Mouse (Mus musculus): Measurements from ENCODE around the gene AW011738.

GRCm38 (mm10) chr4:156251081-156251480 is 48.0 kb downstream of the AW011738 start:
- TF ChIP-seq CTCF (IDR thresholded peaks at IDR 0.05; ENCODE audit: control insufficient read depth, insufficient read depth, insufficient replicate concordance, low read depth, low read length) (no peak), POLR2A (IDR thresholded peaks at IDR 0.05; ENCODE audit: control insufficient read depth, low read depth, low read length) (no peak)

All from testis, adult 2 months (tissue).